Mouse (Mus musculus) stomach, embryonic 15.5 days (tissue): ENCODE results near the gene Tub. TPM values are rescaled to one million over a fixed set of nuclear protein-coding genes. Genes with fewer than 3 reads are reported as not detected.

Experiments used
- ATAC-seq: fragments of 200-750 bp; cut with Nextera tagmentation; 2 replicates; pipeline ENCODE4 v1.8.0; 2017; ENCODE audit warnings: low read depth, moderate number of reproducible peaks, moderate TSS enrichment; ENCODE audit not compliant: insufficient read depth, low FRiP score
- H3K27ac ChIP-seq: fragments of 300-500 bp; sonication (generic); 2 replicates; pipeline ENCODE4 v1.5.1; 2015; ENCODE audit warnings: mild to moderate bottlenecking, inconsistent platforms
- H3K27me3 ChIP-seq: fragments of 300-500 bp; sonication (generic); replicated peaks from 2 replicates; pipeline ENCODE4 v1.6.1; 2015; ENCODE audit warnings: inconsistent platforms
- H3K36me3 ChIP-seq: fragments of 300-500 bp; sonication (generic); 2 replicates; pipeline ENCODE4 v1.6.1; 2015; ENCODE audit warnings: inconsistent platforms
- H3K4me1 ChIP-seq: fragments of 300-500 bp; sonication (generic); 2 replicates; pipeline ENCODE4 v1.6.1; 2015; ENCODE audit warnings: inconsistent platforms
- H3K4me2 ChIP-seq: fragments of 300-500 bp; sonication (generic); 2 replicates; pipeline ENCODE4 v1.6.1; 2015; ENCODE audit warnings: mild to moderate bottlenecking, inconsistent platforms
- H3K4me3 ChIP-seq: fragments of 300-500 bp; sonication (generic); replicated peaks from 2 replicates; pipeline ENCODE4 v1.5.1; 2015; ENCODE audit warnings: inconsistent platforms
- H3K9ac ChIP-seq: fragments of 300-500 bp; sonication (generic); 2 replicates; pipeline ENCODE4 v1.6.1; 2015; ENCODE audit warnings: inconsistent platforms
- H3K9me3 ChIP-seq: fragments of 300-500 bp; sonication (generic); 2 replicates; pipeline ENCODE4 v1.6.1; 2016; ENCODE audit warnings: inconsistent platforms
- WGBS: fragments of 180-500 bp; shearing (Covaris S2); methylation state at CpG from one replicate; pipeline ENCODE4 v1.1.7; 2015; 5-methylcytosine and 5-hydroxymethylcytosine counted together
- polyA plus RNA-seq: library from polyadenylated mRNA; unstranded; fragments of >200 nt; fragmentation: Nextera tagmentation; extraction: Ambion mirVana; gene quantifications from 2 replicates; pipeline ENCODE4 v1.2.1, GENCODE M21; 2015

Gene Tub
- polyA plus RNA-seq, 1 experiment from 2014 or later, result 2.5 TPM

DNA sequence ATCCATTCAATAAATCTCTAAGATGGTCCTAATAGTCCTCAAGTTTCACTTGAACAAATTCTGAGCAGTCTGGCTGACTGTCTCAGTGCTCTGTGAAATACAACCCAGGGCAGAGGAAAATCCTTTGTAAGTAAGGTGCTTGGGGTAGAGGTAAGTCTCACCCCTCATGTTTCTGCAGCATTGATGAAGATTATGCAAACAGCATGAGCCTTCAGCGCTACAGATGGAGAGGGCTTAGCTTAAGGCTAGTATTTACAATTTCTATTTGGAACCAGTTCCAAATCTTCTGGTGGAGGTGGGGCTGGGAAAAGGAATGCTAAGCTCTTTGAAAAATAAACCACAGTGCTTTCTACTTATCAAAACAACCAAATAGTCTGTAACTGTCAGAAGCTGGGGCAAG is 88.8 kb downstream of the Tub start:
- no peaks in the 10 kb centered on the region for H3K4me1 ChIP-seq
- H3K4me3 ChIP-seq, result no peak overlapping the region
- no peak overlapping the region for H3K9ac ChIP-seq
- 32% methylated on average over 1 of the region's 1 CpGs for WGBS
- H3K4me2 ChIP-seq, result no peak overlapping the region
- no peaks in the 10 kb centered on the region for H3K27me3 ChIP-seq
- H3K27ac ChIP-seq, result no peak overlapping the region
- no peaks in the 10 kb centered on the region for H3K9me3 ChIP-seq
- no peak for ATAC-seq
- H3K36me3 ChIP-seq, result no peaks in the 10 kb centered on the region

GRCm38 (mm10) chr7:109039445-109039844 is 89.3 kb downstream of the Tub start:
- no peaks in the 10 kb centered on the region for H3K9me3 ChIP-seq
- H3K27ac ChIP-seq, result no peak overlapping the region
- H3K4me2 ChIP-seq, result no peak overlapping the region
- H3K4me3 ChIP-seq, result no peak overlapping the region
- no peaks in the 10 kb centered on the region for H3K36me3 ChIP-seq
- ATAC-seq, result no peak
- H3K9ac ChIP-seq, result no peak overlapping the region
- H3K4me1 ChIP-seq, result no peaks in the 10 kb centered on the region
- WGBS, result 83% methylated on average over 5 of the region's 5 CpGs
- no peaks in the 10 kb centered on the region for H3K27me3 ChIP-seq

- Histone ChIP-seq H3K27ac (no peak overlapping the region), H3K4me1 (no peaks in the 10 kb centered on the region), H3K4me2 (no peak overlapping the region), H3K9me3 (no peaks in the 10 kb centered on the region), H3K36me3 (no peaks in the 10 kb centered on the region), H3K9ac (no peak overlapping the region), H3K27me3 (no peaks in the 10 kb centered on the region), H3K4me3 (no peak overlapping the region)
- no peak for ATAC-seq
- 87% methylated on average over 2 of the region's 2 CpGs for WGBS
These were observed 95.7 kb downstream of the Tub start for GRCm38 (mm10) chr7:109045876-109046275.

- H3K36me3 ChIP-seq, result no peaks in the 10 kb centered on the region
- H3K4me3 ChIP-seq, result no peak overlapping the region
- no peaks in the 10 kb centered on the region for H3K9me3 ChIP-seq
- H3K9ac ChIP-seq, result no peak overlapping the region
- no peaks in the 10 kb centered on the region for H3K27me3 ChIP-seq
- H3K4me2 ChIP-seq, result no peak overlapping the region
- no peaks in the 10 kb centered on the region for H3K4me1 ChIP-seq
- WGBS, result 77% methylated on average over 1 of the region's 1 CpGs
- ATAC-seq, result no peak
- H3K27ac ChIP-seq, result no peak overlapping the region
These were observed 100.7 kb downstream of the Tub start for GRCm38 (mm10) chr7:109050831-109051230.

DNA sequence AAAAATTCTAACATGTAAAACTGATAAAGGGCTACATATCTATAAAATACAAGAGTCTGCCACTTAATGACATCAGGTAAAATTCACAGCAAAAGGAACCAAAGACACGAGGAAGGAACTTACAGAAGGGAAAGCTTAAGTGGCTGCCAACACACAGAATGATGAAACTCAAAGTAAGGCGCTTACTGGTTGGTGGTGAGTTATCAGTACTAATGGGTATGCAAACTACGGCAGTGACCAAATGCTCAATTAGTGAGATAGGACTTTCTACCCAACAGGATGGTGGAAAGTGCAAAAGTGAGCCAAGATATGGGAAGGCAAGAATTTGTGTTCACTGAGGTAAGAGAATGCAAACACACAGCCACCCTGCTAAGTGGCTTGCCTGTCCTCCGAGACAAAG is 109.4 kb downstream of the Tub start:
- no peaks in the 10 kb centered on the region for H3K4me1 ChIP-seq
- no peak overlapping the region for H3K4me2 ChIP-seq
- no peaks in the 10 kb centered on the region for H3K9me3 ChIP-seq
- ATAC-seq, result no peak
- H3K4me3 ChIP-seq, result no peak overlapping the region
- 81% methylated on average over 4 of the region's 4 CpGs for WGBS
- H3K27me3 ChIP-seq, result no peaks in the 10 kb centered on the region
- H3K36me3 ChIP-seq, result no peaks in the 10 kb centered on the region
- no peak overlapping the region for H3K9ac ChIP-seq
- H3K27ac ChIP-seq, result no peak overlapping the region

- WGBS, result 68% methylated on average over 4 of the region's 4 CpGs
- H3K36me3 ChIP-seq, result no peaks in the 10 kb centered on the region
These were observed 119.5 kb downstream of the Tub start for GRCm38 (mm10) chr7:109069641-109070040.

DNA sequence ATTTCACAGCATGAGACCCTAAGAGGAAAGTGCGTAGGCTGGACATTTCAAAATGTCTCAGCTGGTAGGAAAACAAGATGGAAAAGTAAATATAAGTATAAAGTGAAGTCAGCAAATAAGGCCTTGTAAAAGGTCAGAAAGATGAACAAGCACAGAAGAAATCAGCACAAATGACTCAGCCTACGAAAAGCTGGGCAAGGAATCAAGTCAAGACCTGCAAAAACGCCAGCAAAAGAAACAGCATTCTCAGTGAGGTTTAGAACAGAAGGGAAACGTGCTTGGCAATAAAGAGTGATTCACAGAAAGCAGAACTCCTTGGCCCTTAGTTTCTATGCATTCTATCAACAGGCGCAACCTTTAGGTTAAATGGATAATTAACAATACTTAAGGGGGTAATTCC is 122.2 kb downstream of the Tub start:
- H3K4me1 ChIP-seq, result 0 out of 2 replicates have a peak, but pooled peaks cover 3% of the 10 kb centered on the region
- no peaks in the 10 kb centered on the region for H3K36me3 ChIP-seq
- H3K27ac ChIP-seq, result no peak overlapping the region
- H3K27me3 ChIP-seq, result no peaks in the 10 kb centered on the region
- H3K9ac ChIP-seq, result no peak overlapping the region
- 58% methylated on average over 5 of the region's 5 CpGs for WGBS
- H3K4me2 ChIP-seq, result no peak overlapping the region
- no peak overlapping the region for H3K4me3 ChIP-seq
- no peak for ATAC-seq
- no peaks in the 10 kb centered on the region for H3K9me3 ChIP-seq

More at GRCm38 (mm10) chr7:109069641-109070040, 119.5 kb downstream of the Tub start:
- H3K27me3 ChIP-seq, result no peaks in the 10 kb centered on the region
- no peak overlapping the region for H3K9ac ChIP-seq
- no peak overlapping the region for H3K4me3 ChIP-seq
- no peak overlapping the region for H3K4me2 ChIP-seq
- H3K4me1 ChIP-seq, result 0 out of 2 replicates have a peak, but pooled peaks cover 3% of the 10 kb centered on the region
- no peaks in the 10 kb centered on the region for H3K9me3 ChIP-seq
- no peak overlapping the region for H3K27ac ChIP-seq
- ATAC-seq, result no peak

DNA sequence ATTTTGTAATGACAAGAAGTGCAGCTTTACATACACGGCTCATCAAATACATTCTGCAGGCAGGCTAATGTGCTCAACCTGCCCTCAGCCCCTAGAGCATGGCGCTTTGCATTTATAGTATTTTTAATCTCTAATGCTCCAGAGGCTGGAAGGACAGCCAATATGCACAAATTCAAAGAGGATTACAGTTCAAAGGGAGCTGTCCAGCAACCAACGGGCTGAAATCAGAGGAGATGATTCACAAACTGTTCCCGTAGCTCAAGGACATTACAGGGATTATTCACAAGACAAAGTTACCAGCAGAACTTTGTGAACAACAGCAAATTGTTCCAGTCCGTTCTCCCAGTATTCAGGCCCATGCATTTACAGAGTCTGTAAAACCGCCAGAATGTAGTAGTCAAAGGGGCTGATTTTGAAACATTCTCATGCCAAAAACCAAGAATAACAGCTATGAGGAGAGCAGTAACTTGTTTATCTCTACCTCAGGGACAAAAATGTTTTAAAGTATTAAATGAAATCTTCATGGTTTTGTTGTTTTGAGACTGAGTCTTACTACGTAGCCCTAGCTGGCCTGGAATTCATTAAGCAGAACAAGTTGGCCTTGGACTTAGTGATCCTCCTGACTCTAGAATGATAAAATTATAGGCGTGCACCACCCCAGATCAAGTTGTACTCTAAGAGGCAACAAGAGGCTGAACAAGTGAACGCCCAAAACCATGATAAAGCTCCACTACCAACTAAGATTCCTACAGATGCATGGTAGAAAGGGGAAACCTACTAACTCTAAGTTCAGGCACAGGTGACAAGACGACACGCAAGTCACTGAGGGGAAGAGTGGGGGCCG is 132.4 kb downstream of the Tub start:
- H3K27ac ChIP-seq, result no peak overlapping the region
- peak overlapping the region; percentile 58 for H3K4me2 ChIP-seq
- peak overlapping the region; percentile 44 for H3K4me3 ChIP-seq
- no peak for ATAC-seq
- WGBS, result 21% methylated on average over 12 of the region's 12 CpGs
- 0 out of 2 replicates have a peak, but pooled peaks cover 5% of the 10 kb centered on the region for H3K4me1 ChIP-seq
- H3K36me3 ChIP-seq, result no peaks in the 10 kb centered on the region
- H3K9me3 ChIP-seq, result no peaks in the 10 kb centered on the region
- 0 out of 2 replicates have a peak, but pooled peaks cover 3% of the 10 kb centered on the region for H3K27me3 ChIP-seq
- H3K9ac ChIP-seq, result no peak overlapping the region

DNA sequence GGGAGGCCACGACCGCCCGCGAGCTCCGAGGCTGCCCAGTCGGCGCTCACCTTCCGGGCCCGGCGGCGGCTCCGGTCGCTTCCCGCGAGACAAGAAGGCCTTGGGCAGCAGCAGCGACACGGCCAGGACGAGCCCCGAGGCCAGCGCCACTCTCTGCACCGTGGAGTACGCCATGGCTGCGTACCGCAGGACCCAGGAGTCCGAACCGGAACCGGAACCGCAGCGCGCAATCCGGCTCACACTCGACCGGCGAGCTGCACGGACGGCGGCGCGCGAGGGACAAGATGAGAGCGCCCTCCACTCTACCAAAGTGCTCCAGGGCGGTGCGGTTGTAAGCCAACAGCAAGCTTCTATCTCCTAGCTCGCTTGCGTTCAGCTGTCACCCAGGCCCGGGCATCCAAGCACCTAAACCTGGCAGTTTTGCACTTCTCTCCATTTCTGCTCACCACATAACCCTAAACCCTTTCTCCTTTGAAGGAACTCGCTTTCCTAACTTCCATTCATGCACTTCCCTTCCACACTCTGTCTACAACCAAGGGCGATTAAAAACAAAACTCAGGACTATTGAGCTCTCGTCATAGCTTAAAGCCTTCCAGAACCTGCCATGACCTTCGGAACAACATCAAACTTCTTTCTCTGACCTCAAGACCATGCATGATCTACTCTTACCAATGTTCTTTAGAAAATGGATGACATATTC is 133.1 kb downstream of the Tub start, which contains the start of gene Ric3:
Gene Ric3, minus strand, starts transcription at position 219 of the 700 bp plus-strand sequence.
- Histone ChIP-seq H3K27me3 (0 out of 2 replicates have a peak, but pooled peaks cover 3% of the 10 kb centered on the region), H3K9ac (no peak within 1 kb of the TSS), H3K36me3 (no peaks in the 10 kb centered on the region), H3K9me3 (no peaks in the 10 kb centered on the region), H3K27ac (no peak within 1 kb of the TSS), H3K4me2 (peak within 1 kb of the TSS; percentile 58), H3K4me1 (0 out of 2 replicates have a peak, but pooled peaks cover 5% of the 10 kb centered on the region), H3K4me3 (peak within 1 kb of the TSS; percentile 44)
- peak; percentile 47; the same call in 1 of the 2 replicates for ATAC-seq
- WGBS, result 4% methylated on average over 50 of the region's 50 CpGs

DNA sequence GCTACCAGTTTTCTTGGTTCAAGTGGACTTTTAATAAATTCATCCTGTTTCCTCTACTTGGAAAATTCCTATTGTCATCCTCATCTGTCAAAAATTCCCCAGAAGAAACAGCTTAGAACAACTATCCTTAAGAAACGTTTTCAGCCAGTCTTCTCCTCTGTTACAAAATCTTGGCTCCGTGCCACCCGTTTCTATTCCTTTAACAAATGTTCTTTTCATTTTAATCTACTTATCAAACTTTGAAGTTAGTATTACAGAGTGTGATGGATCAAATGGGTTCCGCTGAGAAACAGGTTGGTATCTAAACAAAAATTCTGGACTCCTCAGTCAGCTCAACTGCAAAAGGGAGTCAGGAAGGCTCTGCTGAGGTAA is 133.7 kb downstream of the Tub start:
- Histone ChIP-seq H3K36me3 (no peaks in the 10 kb centered on the region), H3K4me2 (no peak overlapping the region), H3K4me3 (no peak overlapping the region), H3K27ac (no peak overlapping the region), H3K27me3 (0 out of 2 replicates have a peak, but pooled peaks cover 3% of the 10 kb centered on the region), H3K4me1 (0 out of 2 replicates have a peak, but pooled peaks cover 5% of the 10 kb centered on the region), H3K9ac (no peak overlapping the region), H3K9me3 (no peaks in the 10 kb centered on the region)
- WGBS, result 72% methylated on average over 4 of the region's 4 CpGs
- ATAC-seq, result no peak
